Mouse (Mus musculus): ENCODE data around the gene Gatb. TPM values are rescaled to one million over a fixed set of nuclear protein-coding genes. Genes with fewer than 3 reads are reported as not detected.

Gatb gene
- polyA plus RNA-seq, 1 experiment from 2014 or later = 25.3 TPM

GRCm38 (mm10) chr3:85601841-85602305, 28.0 kb downstream of the Gatb start:
- peaks cover 25% of the 10 kb centered on the region for H3K4me1 ChIP-seq
- peak overlapping the region; percentile 16; the same call in 1 of the 2 replicates for H3K27ac ChIP-seq
- no peak overlapping the region for H3K4me3 ChIP-seq (replicated peaks)
- H3K9me3 ChIP-seq = no peaks in the 10 kb centered on the region
- no peaks in the 10 kb centered on the region for H3K27me3 ChIP-seq
- 38% methylated on average over 3 of the region's 3 CpGs for WGBS
- H3K9ac ChIP-seq = no peak overlapping the region
- peak; percentile 65 for ATAC-seq (ENCODE audit: low FRiP score)
- no peak overlapping the region for H3K4me2 ChIP-seq
- no peaks in the 10 kb centered on the region; the same call in 1 of the 2 replicates for H3K36me3 ChIP-seq (replicated peaks)

- Histone ChIP-seq H3K9ac (no peak overlapping the region), H3K27ac (no peak overlapping the region), H3K36me3 (replicated peaks) (no peaks in the 10 kb centered on the region; the same call in 1 of the 2 replicates), H3K4me2 (no peak overlapping the region), H3K9me3 (no peaks in the 10 kb centered on the region), H3K27me3 (no peaks in the 10 kb centered on the region), H3K4me3 (replicated peaks) (no peak overlapping the region), H3K4me1 (peaks cover 25% of the 10 kb centered on the region)
- no peak; the same call in 1 of the 2 replicates for ATAC-seq (ENCODE audit: low FRiP score)
- 59% methylated on average over 1 of the region's 1 CpGs for WGBS
These were observed 29.9 kb downstream of the Gatb start for GRCm38 (mm10) chr3:85603811-85604210.

GRCm38 (mm10) chr3:85606912-85607311, 33.0 kb downstream of the Gatb start:
- Histone ChIP-seq H3K36me3 (replicated peaks) (peaks cover 3% of the 10 kb centered on the region; the same call in 1 of the 2 replicates), H3K4me1 (peaks cover 19% of the 10 kb centered on the region), H3K27me3 (no peaks in the 10 kb centered on the region), H3K9me3 (no peaks in the 10 kb centered on the region), H3K27ac (no peak overlapping the region), H3K9ac (no peak overlapping the region), H3K4me3 (replicated peaks) (no peak overlapping the region), H3K4me2 (no peak overlapping the region)
- WGBS = 87% methylated on average over 3 of the region's 3 CpGs
- ATAC-seq (ENCODE audit: low FRiP score) = no peak

GRCm38 (mm10) chr3:85607753-85608152, 33.8 kb downstream of the Gatb start:
- Histone ChIP-seq H3K9me3 (no peaks in the 10 kb centered on the region), H3K36me3 (replicated peaks) (peaks cover 3% of the 10 kb centered on the region; the same call in 1 of the 2 replicates), H3K4me1 (peaks cover 14% of the 10 kb centered on the region; the same call in 1 of the 2 replicates), H3K27ac (no peak overlapping the region), H3K9ac (no peak overlapping the region), H3K4me2 (no peak overlapping the region), H3K4me3 (replicated peaks) (no peak overlapping the region), H3K27me3 (no peaks in the 10 kb centered on the region)
- 85% methylated on average over 2 of the region's 2 CpGs for WGBS
- no peak for ATAC-seq (ENCODE audit: low FRiP score)

- no peak overlapping the region for H3K9ac ChIP-seq
- no peak for ATAC-seq (ENCODE audit: low FRiP score)
- peaks cover 7% of the 10 kb centered on the region for H3K36me3 ChIP-seq (replicated peaks)
- no peak overlapping the region for H3K4me2 ChIP-seq
- H3K4me1 ChIP-seq = no peaks in the 10 kb centered on the region
- 94% methylated on average over 1 of the region's 1 CpGs for WGBS
- H3K27ac ChIP-seq = no peak overlapping the region
- H3K27me3 ChIP-seq = no peaks in the 10 kb centered on the region
- H3K9me3 ChIP-seq = no peaks in the 10 kb centered on the region
- H3K4me3 ChIP-seq (replicated peaks) = no peak overlapping the region
These were observed 42.5 kb downstream of the Gatb start for GRCm38 (mm10) chr3:85616389-85616788.

GRCm38 (mm10) chr3:85618885-85619284, 45.0 kb downstream of the Gatb start:
- H3K27me3 ChIP-seq = no peaks in the 10 kb centered on the region
- no peaks in the 10 kb centered on the region for H3K9me3 ChIP-seq
- no peaks in the 10 kb centered on the region for H3K4me1 ChIP-seq
- ATAC-seq (ENCODE audit: low FRiP score) = no peak
- 82% methylated on average over 6 of the region's 6 CpGs for WGBS
- no peak overlapping the region for H3K9ac ChIP-seq
- no peak overlapping the region for H3K27ac ChIP-seq
- H3K4me3 ChIP-seq (replicated peaks) = no peak overlapping the region
- H3K4me2 ChIP-seq = no peak overlapping the region
- H3K36me3 ChIP-seq (replicated peaks) = peaks cover 6% of the 10 kb centered on the region

- 90% methylated on average over 5 of the region's 5 CpGs for WGBS
- Histone ChIP-seq H3K27me3 (no peaks in the 10 kb centered on the region), H3K4me1 (no peaks in the 10 kb centered on the region), H3K9me3 (no peaks in the 10 kb centered on the region), H3K4me3 (replicated peaks) (no peak overlapping the region), H3K27ac (no peak overlapping the region), H3K9ac (no peak overlapping the region), H3K4me2 (no peak overlapping the region), H3K36me3 (replicated peaks) (peaks cover 6% of the 10 kb centered on the region)
- no peak for ATAC-seq (ENCODE audit: low FRiP score)
These were observed 45.4 kb downstream of the Gatb start for GRCm38 (mm10) chr3:85619345-85619744.

- 97% methylated on average over 1 of the region's 1 CpGs for WGBS
- H3K4me2 ChIP-seq = no peak overlapping the region
- no peaks in the 10 kb centered on the region for H3K4me1 ChIP-seq
- H3K27me3 ChIP-seq = no peaks in the 10 kb centered on the region
- H3K4me3 ChIP-seq (replicated peaks) = no peak overlapping the region
- no peaks in the 10 kb centered on the region for H3K9me3 ChIP-seq
- no peak overlapping the region for H3K9ac ChIP-seq
- no peak for ATAC-seq (ENCODE audit: low FRiP score)
- no peak overlapping the region for H3K27ac ChIP-seq
- peaks cover 6% of the 10 kb centered on the region for H3K36me3 ChIP-seq (replicated peaks)
These were observed 45.8 kb downstream of the Gatb start for GRCm38 (mm10) chr3:85619751-85620150.

GRCm38 (mm10) chr3:85629895-85630510, 56.1 kb downstream of the Gatb start:
- ATAC-seq (ENCODE audit: low FRiP score) = no peak
- Histone ChIP-seq H3K27me3 (no peaks in the 10 kb centered on the region), H3K4me1 (no peaks in the 10 kb centered on the region), H3K27ac (no peak overlapping the region), H3K9ac (no peak overlapping the region), H3K4me2 (no peak overlapping the region), H3K4me3 (replicated peaks) (no peak overlapping the region), H3K36me3 (replicated peaks) (no peaks in the 10 kb centered on the region), H3K9me3 (no peaks in the 10 kb centered on the region)
- 95% methylated on average over 4 of the region's 4 CpGs for WGBS

- no peak for ATAC-seq (ENCODE audit: low FRiP score)
- WGBS = 86% methylated on average over 2 of the region's 2 CpGs
These were observed 59.8 kb downstream of the Gatb start for GRCm38 (mm10) chr3:85633733-85634132.

GRCm38 (mm10) chr3:85634389-85635125, 60.6 kb downstream of the Gatb start:
- Histone ChIP-seq H3K9ac (no peak overlapping the region), H3K4me1 (no peaks in the 10 kb centered on the region), H3K9me3 (no peaks in the 10 kb centered on the region), H3K4me2 (no peak overlapping the region), H3K27me3 (no peaks in the 10 kb centered on the region), H3K27ac (no peak overlapping the region), H3K36me3 (replicated peaks) (no peaks in the 10 kb centered on the region), H3K4me3 (replicated peaks) (no peak overlapping the region)
- WGBS = 79% methylated on average over 8 of the region's 8 CpGs
- ATAC-seq (ENCODE audit: low FRiP score) = no peak

More at GRCm38 (mm10) chr3:85633733-85634132, 59.8 kb downstream of the Gatb start:
- H3K4me1 ChIP-seq = no peaks in the 10 kb centered on the region
- no peaks in the 10 kb centered on the region for H3K27me3 ChIP-seq
- H3K27ac ChIP-seq = no peak overlapping the region
- no peak overlapping the region for H3K4me3 ChIP-seq (replicated peaks)
- no peaks in the 10 kb centered on the region for H3K9me3 ChIP-seq
- no peak overlapping the region for H3K9ac ChIP-seq
- H3K36me3 ChIP-seq (replicated peaks) = no peaks in the 10 kb centered on the region
- no peak overlapping the region for H3K4me2 ChIP-seq

GRCm38 (mm10) chr3:85635126-85635419, 61.2 kb downstream of the Gatb start:
- Histone ChIP-seq H3K36me3 (replicated peaks) (no peaks in the 10 kb centered on the region), H3K27me3 (no peaks in the 10 kb centered on the region), H3K9me3 (no peaks in the 10 kb centered on the region), H3K9ac (no peak overlapping the region), H3K4me2 (no peak overlapping the region), H3K27ac (no peak overlapping the region), H3K4me1 (no peaks in the 10 kb centered on the region), H3K4me3 (replicated peaks) (no peak overlapping the region)
- WGBS = 80% methylated on average over 2 of the region's 2 CpGs
- ATAC-seq (ENCODE audit: low FRiP score) = no peak

GRCm38 (mm10) chr3:85635591-85635990, 61.7 kb downstream of the Gatb start:
- H3K36me3 ChIP-seq (replicated peaks) = no peaks in the 10 kb centered on the region
- 92% methylated on average over 2 of the region's 2 CpGs for WGBS
- H3K4me2 ChIP-seq = no peak overlapping the region
- no peak overlapping the region for H3K4me3 ChIP-seq (replicated peaks)
- no peak for ATAC-seq (ENCODE audit: low FRiP score)
- H3K27me3 ChIP-seq = no peaks in the 10 kb centered on the region
- H3K9me3 ChIP-seq = no peaks in the 10 kb centered on the region
- H3K4me1 ChIP-seq = no peaks in the 10 kb centered on the region
- H3K9ac ChIP-seq = no peak overlapping the region
- H3K27ac ChIP-seq = no peak overlapping the region
